Mouse (Mus musculus): Measurements from ENCODE around the gene Baz1b.

DNA sequence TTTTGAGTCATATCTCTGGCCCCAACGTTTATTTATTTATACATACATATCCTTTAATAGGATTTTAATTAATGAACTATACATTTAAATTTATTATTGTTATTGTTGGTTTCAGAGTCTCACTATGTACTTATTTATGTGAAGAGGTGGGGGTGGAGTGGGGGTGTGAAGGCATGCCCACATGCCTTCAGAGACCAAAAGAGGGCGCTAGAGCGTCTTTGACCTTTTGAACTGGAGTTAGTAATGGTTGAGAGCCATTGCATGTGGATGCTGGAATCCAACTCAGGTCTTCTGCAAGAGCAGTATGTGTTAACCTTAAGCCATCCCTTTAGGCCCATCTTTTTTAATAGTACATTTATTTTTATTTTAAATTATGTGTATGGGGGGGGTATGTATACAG is 1.5 kb upstream of the Baz1b start:
- TF ChIP-seq POLR2A (IDR thresholded peaks at IDR 0.05; ENCODE audit: insufficient read depth, low read length) (no peak), CTCF (IDR thresholded peaks at IDR 0.05; ENCODE audit: low read depth, low read length) (peak; percentile 66), EP300 (IDR thresholded peaks at IDR 0.05; ENCODE audit: insufficient read depth, low read depth, low read length) (no peak)
